Mouse (Mus musculus): ENCODE measurements around the gene Mrps15. TPM values are rescaled to one million over a fixed set of nuclear protein-coding genes. Genes with fewer than 3 reads are reported as not detected.

The Mrps15 gene
- polyA plus RNA-seq (2017; shearing (Covaris generic)) = 80.6 TPM

DNA sequence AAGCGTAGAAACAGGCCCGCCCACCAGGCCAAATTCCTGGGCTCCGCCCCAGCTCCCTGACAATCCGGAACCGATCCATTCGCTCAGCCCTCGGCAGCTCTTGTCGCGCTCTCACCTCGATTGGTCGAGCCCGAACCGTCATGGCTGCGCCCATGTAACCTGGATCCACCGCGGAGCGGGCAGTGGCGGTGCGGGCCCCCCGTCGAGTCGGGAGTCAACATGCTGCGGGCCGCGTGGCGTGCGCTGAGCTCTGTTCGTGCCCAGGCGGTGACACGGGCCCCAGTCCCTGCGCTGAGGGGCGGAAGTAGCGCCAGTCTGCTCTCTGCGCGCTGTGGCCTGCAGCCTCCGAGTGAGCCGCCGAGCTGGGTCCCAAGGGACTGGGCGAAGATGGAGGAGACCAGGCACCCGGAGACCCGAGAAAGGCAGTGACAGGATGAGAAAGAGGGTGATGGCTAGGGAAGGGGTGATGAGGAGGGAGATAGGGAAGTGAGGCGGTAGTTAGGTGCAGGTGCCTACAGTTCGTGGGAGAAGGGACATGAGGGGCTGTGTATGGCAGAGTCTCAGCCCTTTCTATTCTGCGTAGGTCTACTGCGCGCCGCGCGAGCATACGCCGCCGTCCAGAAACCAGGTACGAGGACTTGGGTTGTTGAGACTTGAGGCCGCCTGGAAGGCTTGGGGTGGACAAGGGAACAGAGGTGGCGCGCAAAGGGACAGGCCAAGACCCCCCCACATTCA lies at the start of gene Mrps15:
Mrps15 (plus strand) TSS at position 75 of the 735 bp plus-strand sequence.

DNA sequence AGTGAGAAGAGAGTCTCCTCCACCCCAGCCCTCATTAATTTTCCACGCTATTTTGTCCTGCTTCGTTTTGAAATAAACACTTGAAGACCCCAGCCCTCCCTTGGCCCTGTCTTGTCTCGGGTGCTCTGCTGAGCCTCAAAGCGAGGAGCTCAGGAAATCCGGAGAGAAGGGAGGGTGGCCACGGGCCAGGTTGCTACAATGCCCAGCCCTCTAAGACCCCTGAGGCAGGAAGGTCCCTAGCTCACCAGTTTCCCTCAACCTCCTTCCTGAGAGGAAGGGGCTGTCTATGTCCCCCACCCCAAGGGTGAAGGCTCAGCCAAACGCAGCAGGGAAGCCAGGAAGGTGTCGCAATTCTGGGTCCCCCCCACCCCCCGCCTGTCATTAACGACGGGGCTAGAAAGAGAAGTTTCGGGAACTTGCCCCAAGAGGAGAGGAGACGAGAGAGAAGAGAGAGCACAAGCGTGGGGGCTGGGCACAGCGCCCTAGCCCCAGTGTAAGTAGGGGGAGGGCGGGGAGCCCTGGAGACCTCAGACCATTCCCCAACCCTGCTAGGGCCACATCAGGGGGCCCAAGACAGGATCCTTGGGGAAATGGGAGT lies 22.3 kb upstream of the Mrps15 start, which contains the start of gene Csf3r:
Csf3r (plus strand) TSS at position 248 of the 598 bp plus-strand sequence.

DNA sequence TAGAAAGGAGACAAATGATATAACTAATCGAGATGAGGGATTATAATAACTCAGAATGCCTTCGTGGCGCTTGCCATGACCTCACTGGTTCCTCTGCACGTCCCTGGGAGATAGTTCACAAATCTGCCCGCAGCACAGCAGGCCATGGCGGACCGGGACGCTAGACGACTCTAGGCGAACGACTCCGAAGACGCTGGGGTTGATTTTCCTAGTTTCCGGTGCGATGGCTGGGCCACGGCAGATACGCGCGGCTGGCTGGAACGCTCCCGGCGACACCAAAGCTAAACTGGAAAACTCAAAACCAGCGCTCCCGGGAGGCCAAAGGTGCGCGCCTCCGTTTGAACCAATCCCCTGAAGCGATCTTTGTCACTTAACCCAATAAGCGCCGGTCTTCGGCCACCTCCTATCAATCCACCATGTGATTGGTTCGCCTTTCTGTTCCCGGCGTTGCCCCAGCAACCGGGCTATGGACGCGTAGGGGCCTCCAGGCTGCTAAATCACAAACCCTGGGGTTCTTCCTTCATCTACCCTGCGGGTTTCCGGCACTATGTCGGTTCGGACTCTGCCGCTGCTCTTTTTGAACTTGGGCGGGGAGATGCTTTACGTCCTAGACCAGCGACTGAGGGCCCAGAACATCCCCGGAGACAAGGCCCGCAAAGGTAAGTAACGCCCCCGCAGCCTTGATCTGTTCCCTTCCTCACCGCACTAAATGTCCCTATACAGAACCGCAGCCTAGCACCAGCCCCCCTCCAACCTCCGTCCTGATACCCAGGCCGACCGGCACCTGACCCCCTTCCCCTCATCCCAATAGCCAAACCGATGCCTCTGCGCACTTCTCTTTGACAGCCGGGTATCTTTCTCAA lies 11.6 kb downstream of the Mrps15 start, which contains the start of gene Oscp1:
Oscp1 (plus strand) TSS at position 432 of the 863 bp plus-strand sequence.

DNA sequence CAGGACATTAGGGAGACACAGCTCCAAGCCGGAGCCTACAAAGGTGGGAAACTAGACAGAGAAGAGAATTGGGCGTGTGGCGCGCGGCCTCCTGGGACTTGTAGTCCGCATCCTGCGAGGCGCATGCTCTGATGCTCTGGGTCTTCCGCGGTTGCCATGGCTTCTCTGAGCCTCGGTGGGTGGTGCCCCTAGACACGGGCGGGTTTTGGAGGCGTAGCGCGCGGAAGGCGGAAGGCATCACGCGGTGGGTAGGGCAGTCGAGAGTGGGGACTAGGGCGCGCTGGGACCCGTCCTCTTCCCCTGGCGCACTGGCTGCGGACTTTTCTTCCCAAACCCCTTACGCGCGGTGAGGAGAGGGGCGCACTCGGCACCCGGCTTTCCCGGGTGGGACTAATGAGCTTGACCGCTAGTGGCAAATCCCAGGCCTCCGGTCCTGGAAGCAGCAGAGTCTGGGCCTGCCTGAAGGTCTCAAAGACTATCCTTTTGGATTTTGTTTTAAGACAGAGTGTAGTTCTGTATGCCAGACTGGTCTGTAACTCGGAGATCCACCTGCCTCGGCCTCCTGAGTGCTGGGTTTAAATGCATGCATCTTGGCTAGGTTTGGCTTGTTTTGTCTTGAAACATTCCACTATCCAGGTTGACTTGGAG lies 49.9 kb downstream of the Mrps15 start, which contains the start of gene Lsm10:
Lsm10 (plus strand) TSS at position 160 of the 648 bp plus-strand sequence.

DNA sequence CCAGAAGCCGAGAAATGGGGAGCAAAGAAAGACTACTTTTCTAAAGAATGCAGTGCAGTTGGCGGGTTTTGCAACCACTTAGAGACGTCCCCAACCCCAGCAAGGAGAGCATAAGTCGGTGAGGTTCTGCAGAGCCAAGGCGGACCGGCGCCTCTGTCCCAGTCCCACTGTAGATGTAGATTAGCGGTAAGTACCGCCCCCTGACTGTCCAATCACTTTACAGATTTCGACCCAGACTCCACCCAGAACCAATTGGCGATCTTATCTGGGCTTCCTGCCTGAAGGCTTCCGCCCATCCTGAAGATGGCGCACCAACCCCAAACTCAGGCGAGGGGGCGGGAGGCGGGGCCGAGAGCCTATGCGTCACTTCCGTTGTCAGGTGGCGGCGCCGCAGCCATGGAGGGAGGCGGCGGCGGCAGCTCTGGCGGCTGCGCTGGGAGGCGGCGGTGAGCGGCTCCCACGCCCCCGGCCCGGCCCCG lies 56.9 kb downstream of the Mrps15 start, which contains the start of gene Stk40:
Stk40 (plus strand) TSS at position 368 of the 479 bp plus-strand sequence.

Other genes with a start within 250 kb of the Mrps15 start
- gene Csf3r, start 22.4 kb upstream of the Mrps15 start, polyA plus RNA-seq (2017; shearing (Covaris generic)) = not detected
- gene Oscp1, start 11.6 kb downstream of the Mrps15 start, polyA plus RNA-seq (2017; shearing (Covaris generic)) = 1.7 TPM
- gene Lsm10, start 49.7 kb downstream of the Mrps15 start, polyA plus RNA-seq (2017; shearing (Covaris generic)) = 73.4 TPM
- 16.0 TPM for gene Stk40, start 57.0 kb downstream of the Mrps15 start, polyA plus RNA-seq (2017; shearing (Covaris generic))
- 40.0 TPM for gene Eva1b, start 100.8 kb downstream of the Mrps15 start, polyA plus RNA-seq (2017; shearing (Covaris generic))
- gene Sh3d21, start 116.6 kb downstream of the Mrps15 start, polyA plus RNA-seq (2017; shearing (Covaris generic)) = 1.1 TPM
- 249 TPM for gene Thrap3, start 155.8 kb downstream of the Mrps15 start, polyA plus RNA-seq (2017; shearing (Covaris generic))
- gene Map7d1, start 209.4 kb downstream of the Mrps15 start, polyA plus RNA-seq (2017; shearing (Covaris generic)) = 4.2 TPM
- 107 TPM for gene Trappc3, start 215.4 kb downstream of the Mrps15 start, polyA plus RNA-seq (2017; shearing (Covaris generic))
- gene Col8a2, start 239.9 kb downstream of the Mrps15 start, polyA plus RNA-seq (2017; shearing (Covaris generic)) = not detected

Data from activated CD4-positive, CD25-positive, alpha-beta regulatory T cell, adult 9 weeks (primary cell).